Mouse (Mus musculus): ENCODE measurements at regions not wholly inside any gene's neighbourhood (a gene's known extent, or its start where the extent isn't known, plus 50 kb on each side); places are given as distances from the start of the nearest gene placed in this dataset.

GRCm38 (mm10) chr12:9212211-9212610, 182.4 kb downstream of the Ttc32 start:
- TF ChIP-seq POLR2A (IDR thresholded peaks at IDR 0.05; ENCODE audit: borderline replicate concordance, low read depth, low read length) (no peak), CTCF (IDR thresholded peaks at IDR 0.05; ENCODE audit: low read depth, low read length) (no peak)
